Mouse (Mus musculus) cerebellum, adult 11 months (tissue): ENCODE results near the gene Gm13030.
"Not testable (repeated sequence)": the region's sequence is repeated elsewhere in the genome, so short reads cannot be mapped to it uniquely, and the experiment has no call there.

Source experiments
- DNase-seq: peaks from one replicate; pipeline ENCODE4 v3.0.0; 2022

Gene Gm13030

GRCm38 (mm10) chr4:138873864-138874263 lies at the start of gene Gm13030:
Gene Gm13030, minus strand, starts transcription at chr4:138873964.
- no peak for DNase-seq

GRCm38 (mm10) chr4:138922131-138922459 lies 48.3 kb upstream of the Gm13030 start:
- peak; percentile 83 for DNase-seq

- DNase-seq = no peak
Measured at GRCm38 (mm10) chr4:138921254-138922130, 47.7 kb upstream of the Gm13030 start.

- DNase-seq = no peak
Measured at GRCm38 (mm10) chr4:138917282-138917681, 43.5 kb upstream of the Gm13030 start.

GRCm38 (mm10) chr4:138913797-138914196 lies 40.0 kb upstream of the Gm13030 start, which contains the start of gene Otud3:
Gene Otud3, minus strand, starts transcription at chr4:138913945.
- peak; percentile 97 for DNase-seq

- DNase-seq = no peak
Measured at GRCm38 (mm10) chr4:138913141-138913787, 39.5 kb upstream of the Gm13030 start.

GRCm38 (mm10) chr4:138905624-138906337 lies 32.0 kb upstream of the Gm13030 start:
- DNase-seq = no peak

- no peak for DNase-seq
Measured at GRCm38 (mm10) chr4:138899361-138899760, 25.6 kb upstream of the Gm13030 start.

GRCm38 (mm10) chr4:138893789-138894188 lies 20.0 kb upstream of the Gm13030 start:
- not testable (repeated sequence) for DNase-seq

- no peak for DNase-seq
Measured at GRCm38 (mm10) chr4:138892655-138893054, 18.9 kb upstream of the Gm13030 start.

GRCm38 (mm10) chr4:138889635-138890034 lies 15.9 kb upstream of the Gm13030 start:
- DNase-seq = no peak

- DNase-seq = no peak
Measured at GRCm38 (mm10) chr4:138889165-138889564, 15.4 kb upstream of the Gm13030 start.

GRCm38 (mm10) chr4:138884261-138884660 lies 10.5 kb upstream of the Gm13030 start:
- DNase-seq = peak; percentile 63

- no peak for DNase-seq
Measured at GRCm38 (mm10) chr4:138882179-138882578, 8.4 kb upstream of the Gm13030 start.

- DNase-seq = no peak
Measured at GRCm38 (mm10) chr4:138880811-138881584, 7.2 kb upstream of the Gm13030 start.

- DNase-seq = no peak
Measured at GRCm38 (mm10) chr4:138879808-138880207, 6.0 kb upstream of the Gm13030 start.

- no peak for DNase-seq
Measured at GRCm38 (mm10) chr4:138878783-138879182, 5.0 kb upstream of the Gm13030 start.

GRCm38 (mm10) chr4:138877731-138878130 lies 4.0 kb upstream of the Gm13030 start, which contains the start of gene Pla2g2e:
Gene Pla2g2e, plus strand, starts transcription at chr4:138877942.
- DNase-seq = no peak

- DNase-seq = no peak
Measured at GRCm38 (mm10) chr4:138875986-138876385, 2.2 kb upstream of the Gm13030 start.

GRCm38 (mm10) chr4:138875275-138875674 lies 1.5 kb upstream of the Gm13030 start:
- DNase-seq = not testable (repeated sequence)

- no peak for DNase-seq
Measured at GRCm38 (mm10) chr4:138868666-138869065, 5.1 kb downstream of the Gm13030 start.

GRCm38 (mm10) chr4:138866413-138866812 lies 7.4 kb downstream of the Gm13030 start:
- peak; percentile 51 for DNase-seq

- DNase-seq = no peak
Measured at GRCm38 (mm10) chr4:138865991-138866390, 7.8 kb downstream of the Gm13030 start.
